Mouse (Mus musculus) kidney, embryonic 14.5 days (tissue): ENCODE measurements around the gene 2510039O18Rik. TPM values are rescaled to one million over a fixed set of nuclear protein-coding genes. Genes with fewer than 3 reads are reported as not detected.

Experiments used
- ATAC-seq: fragments of 200-750 bp; cut with Nextera tagmentation; 2 replicates; pipeline ENCODE4 v1.8.0; 2017; ENCODE audit warnings: moderate number of reproducible peaks, mild to moderate bottlenecking, moderate TSS enrichment, moderate library complexity; ENCODE audit not compliant: low FRiP score, low TSS enrichment
- H3K27ac ChIP-seq: fragments of 300-500 bp; sonication (generic); 2 replicates; pipeline ENCODE4 v1.5.1; 2014; ENCODE audit warnings: low read depth, mild to moderate bottlenecking, low read length, moderate library complexity, mixed read lengths
- H3K27me3 ChIP-seq: fragments of 300-500 bp; sonication (generic); 2 replicates; pipeline ENCODE4 v1.6.1; 2014; ENCODE audit warnings: mild to moderate bottlenecking, low read length; ENCODE audit not compliant: control insufficient read depth, insufficient read depth
- H3K36me3 ChIP-seq: fragments of 300-500 bp; sonication (generic); 2 replicates; pipeline ENCODE4 v1.6.1; 2014; ENCODE audit warnings: low read length, mixed read lengths; ENCODE audit not compliant: control insufficient read depth, insufficient read depth
- H3K4me1 ChIP-seq: fragments of 300-500 bp; sonication (generic); 2 replicates; pipeline ENCODE4 v1.6.1; 2014; ENCODE audit warnings: low read length, mixed read lengths; ENCODE audit not compliant: control insufficient read depth, insufficient read depth
- H3K4me2 ChIP-seq: fragments of 300-500 bp; sonication (generic); replicated peaks from 2 replicates; pipeline ENCODE4 v1.6.1; 2014; ENCODE audit warnings: low read depth, mild to moderate bottlenecking, low read length
- H3K4me3 ChIP-seq: fragments of 300-500 bp; sonication (generic); 2 replicates; pipeline ENCODE4 v1.5.1; 2014; ENCODE audit warnings: mild to moderate bottlenecking, low read length
- H3K9ac ChIP-seq: fragments of 300-500 bp; sonication (generic); 2 replicates; pipeline ENCODE4 v1.6.1; 2014; ENCODE audit warnings: low read depth, mild to moderate bottlenecking, low read length, moderate library complexity
- H3K9me3 ChIP-seq: fragments of 300-500 bp; sonication (generic); 2 replicates; pipeline ENCODE4 v1.6.1; 2016; ENCODE audit warnings: low read length; ENCODE audit not compliant: control insufficient read depth
- WGBS: fragments of 180-500 bp; shearing (Covaris S2); extraction: QIAGEN DNeasy Blood & Tissue Kit; methylation state at CpG from one replicate; pipeline ENCODE4 v1.1.7; 2014; 5-methylcytosine and 5-hydroxymethylcytosine counted together
- polyA plus RNA-seq: library from polyadenylated mRNA; unstranded; fragments of >200 nt; fragmentation: Nextera tagmentation; extraction: Ambion mirVana; gene quantifications from 2 replicates; pipeline ENCODE4 v1.2.1, GENCODE M21; 2014

Gene 2510039O18Rik
- polyA plus RNA-seq, 1 experiment from 2014 or later, result 22.1 TPM

DNA sequence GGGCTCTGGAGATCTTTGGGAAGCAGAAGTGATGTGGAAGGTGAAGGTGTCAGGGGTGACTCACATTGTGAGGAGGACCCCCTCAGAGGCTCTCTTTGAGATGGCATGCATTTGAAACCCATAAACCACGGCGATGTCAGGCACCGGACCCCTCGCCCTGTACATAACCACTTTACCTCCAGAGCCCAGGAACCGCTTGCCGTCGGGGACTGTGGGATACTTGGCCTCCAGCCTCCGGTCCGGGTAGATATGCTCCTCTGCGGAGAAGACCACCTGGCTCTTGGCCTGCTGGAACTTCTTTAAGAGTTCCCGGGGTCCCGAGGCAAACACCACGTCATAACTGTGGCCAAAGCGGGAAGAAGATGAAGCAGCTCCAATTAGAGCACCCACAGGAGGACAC lies 9.7 kb upstream of the 2510039O18Rik start:
- Histone ChIP-seq H3K27me3 (no peaks in the 10 kb centered on the region), H3K9me3 (no peaks in the 10 kb centered on the region), H3K27ac (no peak overlapping the region), H3K4me2 (no peak overlapping the region), H3K36me3 (peaks cover 8% of the 10 kb centered on the region; the same call in 1 of the 2 replicates), H3K4me1 (0 out of 2 replicates have a peak, but pooled peaks cover 4% of the 10 kb centered on the region), H3K4me3 (no peak overlapping the region), H3K9ac (no peak overlapping the region)
- WGBS, result 95% methylated on average over 14 of the region's 14 CpGs
- no peak for ATAC-seq

DNA sequence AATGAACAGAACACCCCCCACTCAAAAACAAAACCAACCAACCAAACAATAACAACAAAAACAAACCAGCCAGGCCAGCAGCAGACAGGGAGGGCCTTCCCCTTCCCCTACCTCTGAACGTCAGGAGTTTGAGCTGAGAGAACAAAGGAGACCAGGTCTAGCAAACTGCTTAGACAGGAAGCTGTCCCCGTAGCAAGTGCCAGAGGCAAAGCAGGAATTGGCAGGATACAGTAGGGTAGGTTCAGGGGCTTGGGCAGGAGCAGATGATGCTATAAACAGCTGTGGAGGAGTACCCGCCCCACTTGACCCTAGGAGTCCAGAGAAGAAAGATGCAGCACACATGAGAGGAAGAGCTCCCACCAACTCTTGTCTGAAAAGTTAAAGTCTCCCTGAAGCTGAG lies 6.6 kb upstream of the 2510039O18Rik start:
- H3K9me3 ChIP-seq, result no peaks in the 10 kb centered on the region
- H3K27me3 ChIP-seq, result no peaks in the 10 kb centered on the region
- no peak overlapping the region for H3K4me3 ChIP-seq
- no peak overlapping the region for H3K9ac ChIP-seq
- H3K4me2 ChIP-seq, result no peak overlapping the region
- no peak overlapping the region for H3K27ac ChIP-seq
- WGBS, result 28% methylated on average over 3 of the region's 3 CpGs
- ATAC-seq, result no peak
- H3K4me1 ChIP-seq, result peaks cover 15% of the 10 kb centered on the region; the same call in 1 of the 2 replicates
- H3K36me3 ChIP-seq, result peaks cover 8% of the 10 kb centered on the region; the same call in 1 of the 2 replicates

- 81% methylated on average over 4 of the region's 4 CpGs for WGBS
- Histone ChIP-seq H3K4me3 (no peak overlapping the region), H3K27ac (no peak overlapping the region), H3K4me2 (no peak overlapping the region), H3K36me3 (peaks cover 8% of the 10 kb centered on the region; the same call in 1 of the 2 replicates), H3K4me1 (peaks cover 15% of the 10 kb centered on the region; the same call in 1 of the 2 replicates), H3K9me3 (no peaks in the 10 kb centered on the region), H3K27me3 (no peaks in the 10 kb centered on the region), H3K9ac (no peak overlapping the region)
- no peak for ATAC-seq
Observed at GRCm38 (mm10) chr4:147934611-147935010, 6.1 kb upstream of the 2510039O18Rik start.

- Histone ChIP-seq H3K27ac (no peak overlapping the region), H3K9ac (peak overlapping the region; percentile 77), H3K4me2 (peak overlapping the region; percentile 84), H3K27me3 (no peaks in the 10 kb centered on the region), H3K36me3 (0 out of 2 replicates have a peak, but pooled peaks cover 3% of the 10 kb centered on the region), H3K9me3 (no peaks in the 10 kb centered on the region), H3K4me3 (peak overlapping the region; percentile 72), H3K4me1 (peaks cover 20% of the 10 kb centered on the region; the same call in 1 of the 2 replicates)
- no peak for ATAC-seq
- WGBS, result 19% methylated on average over 9 of the region's 9 CpGs
Observed at GRCm38 (mm10) chr4:147935904-147936303, 4.8 kb upstream of the 2510039O18Rik start.

- Histone ChIP-seq H3K4me1 (peaks cover 22% of the 10 kb centered on the region), H3K4me3 (peak within 1 kb of the TSS; percentile 72), H3K36me3 (0 out of 2 replicates have a peak, but pooled peaks cover under 1% of the 10 kb centered on the region), H3K9ac (peak within 1 kb of the TSS; percentile 77), H3K9me3 (no peaks in the 10 kb centered on the region), H3K27me3 (no peaks in the 10 kb centered on the region), H3K27ac (peak within 1 kb of the TSS; percentile 62; the same call in 1 of the 2 replicates), H3K4me2 (peak within 1 kb of the TSS; percentile 84)
- peak; percentile 67 for ATAC-seq
- under 1% methylated on average over 51 of the region's 51 CpGs for WGBS
Observed at GRCm38 (mm10) chr4:147936331-147936954, 4.3 kb upstream of the 2510039O18Rik start, which contains the start of gene Plod1. Plod1 (minus strand) TSS chr4:147936767.

- no peak for ATAC-seq
- H3K4me2 ChIP-seq, result peak overlapping the region; percentile 84
- 35% methylated on average over 3 of the region's 3 CpGs for WGBS
- H3K9me3 ChIP-seq, result no peaks in the 10 kb centered on the region
- H3K9ac ChIP-seq, result peak overlapping the region; percentile 77; the same call in 1 of the 2 replicates
- H3K27ac ChIP-seq, result no peak overlapping the region
- peak overlapping the region; percentile 72 for H3K4me3 ChIP-seq
- peaks cover 27% of the 10 kb centered on the region for H3K4me1 ChIP-seq
- no peaks in the 10 kb centered on the region for H3K27me3 ChIP-seq
- H3K36me3 ChIP-seq, result no peaks in the 10 kb centered on the region
Observed at GRCm38 (mm10) chr4:147937021-147937420, 3.7 kb upstream of the 2510039O18Rik start.

DNA sequence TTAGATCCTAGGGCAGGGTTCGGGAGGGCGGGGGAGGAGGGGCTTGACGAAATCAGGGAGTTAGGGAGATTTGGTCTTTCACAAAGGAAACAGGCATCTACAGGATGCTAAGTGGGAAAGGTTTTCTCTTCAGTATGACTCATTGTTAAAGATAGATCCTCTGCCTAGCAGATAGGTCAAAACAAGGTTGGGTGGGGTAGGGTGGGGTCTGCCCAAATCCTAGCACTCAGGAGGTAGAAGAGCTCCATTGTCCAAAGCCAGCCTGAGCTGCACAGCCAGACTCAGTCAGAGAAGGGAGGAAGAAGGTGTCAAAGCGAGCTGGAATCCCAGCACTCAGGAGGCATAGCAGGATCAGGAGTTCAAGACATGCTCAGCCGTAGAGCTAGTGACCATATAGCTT lies 3.2 kb upstream of the 2510039O18Rik start:
- 60% methylated on average over 5 of the region's 5 CpGs for WGBS
- Histone ChIP-seq H3K36me3 (no peaks in the 10 kb centered on the region), H3K4me2 (no peak overlapping the region), H3K4me1 (peaks cover 32% of the 10 kb centered on the region), H3K4me3 (no peak overlapping the region), H3K27ac (no peak overlapping the region), H3K9ac (no peak overlapping the region), H3K9me3 (no peaks in the 10 kb centered on the region), H3K27me3 (no peaks in the 10 kb centered on the region)
- ATAC-seq, result no peak

GRCm38 (mm10) chr4:147938148-147939096 lies 2.3 kb upstream of the 2510039O18Rik start:
- Histone ChIP-seq H3K27ac (no peak overlapping the region), H3K9ac (no peak overlapping the region)

More at GRCm38 (mm10) chr4:147938148-147939096, 2.3 kb upstream of the 2510039O18Rik start:
- no peak for ATAC-seq
- H3K4me2 ChIP-seq, result no peak overlapping the region
- WGBS, result 42% methylated on average over 14 of the region's 14 CpGs
- peaks cover 33% of the 10 kb centered on the region for H3K4me1 ChIP-seq
- no peak overlapping the region for H3K4me3 ChIP-seq
- no peaks in the 10 kb centered on the region for H3K36me3 ChIP-seq
- no peaks in the 10 kb centered on the region for H3K27me3 ChIP-seq
- H3K9me3 ChIP-seq, result no peaks in the 10 kb centered on the region
